Mouse (Mus musculus): Measurements from ENCODE around the gene Dock1. TPM values are rescaled to one million over a fixed set of nuclear protein-coding genes. Genes with fewer than 3 reads are reported as not detected.
A peak's percentile ranks its signal among the peaks of the same experiment; 100 is the strongest.

Gene Dock1
- polyA plus RNA-seq, 1 experiment from 2014 or later = 14.0 TPM

DNA sequence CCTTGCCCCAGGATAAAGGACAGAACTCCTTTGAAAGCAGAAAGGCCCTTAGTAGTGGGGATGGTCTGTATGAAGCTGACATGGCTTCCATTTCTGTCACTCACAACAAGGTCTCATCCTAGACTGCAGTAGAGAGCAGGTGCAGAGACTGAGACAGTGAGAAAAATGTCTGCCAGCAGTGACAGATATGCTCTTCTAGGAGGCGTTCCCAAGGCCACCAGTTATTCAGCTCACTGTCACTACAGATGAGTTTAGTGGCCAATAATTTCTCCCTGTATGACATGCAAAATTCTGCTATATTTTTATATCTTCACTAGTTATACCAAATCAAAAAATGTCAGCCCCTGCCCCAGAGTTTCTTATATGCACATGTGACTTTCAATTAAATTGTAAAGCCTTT lies 368.5 kb downstream of the Dock1 start:
- no peak overlapping the region for H3K9ac ChIP-seq (replicated peaks; ENCODE audit: low read depth)
- no peak overlapping the region for H3K4me2 ChIP-seq (replicated peaks; ENCODE audit: low read depth, low read length)
- no peak for DNase-seq (ENCODE audit: low spot score)
- H3K4me3 ChIP-seq (ENCODE audit: low read depth, low read length) = no peak overlapping the region
- TF ChIP-seq CTCF (IDR thresholded peaks at IDR 0.05) (no peak), EP300 (IDR thresholded peaks at IDR 0.05) (no peak)
- no peak for ATAC-seq
- no peaks in the 10 kb centered on the region for H3K9me3 ChIP-seq (ENCODE audit: low read length)
- H3K27me3 ChIP-seq (replicated peaks; ENCODE audit: insufficient read depth, low read length) = no peaks in the 10 kb centered on the region
- H3K27ac ChIP-seq (ENCODE audit: low read length) = no peak overlapping the region
- WGBS = 96% methylated on average over 1 of the region's 1 CpGs
- H3K36me3 ChIP-seq (ENCODE audit: insufficient read depth, low read length) = no peaks in the 10 kb centered on the region
- no peaks in the 10 kb centered on the region for H3K4me1 ChIP-seq (ENCODE audit: insufficient read depth, low read depth, low read length)

- DNase-seq (ENCODE audit: low spot score) = no peak
- Histone ChIP-seq H3K4me2 (replicated peaks; ENCODE audit: low read depth, low read length) (no peak overlapping the region), H3K27ac (ENCODE audit: low read length) (no peak overlapping the region)
These were observed 373.7 kb downstream of the Dock1 start for GRCm38 (mm10) chr7:135043931-135044765.

DNA sequence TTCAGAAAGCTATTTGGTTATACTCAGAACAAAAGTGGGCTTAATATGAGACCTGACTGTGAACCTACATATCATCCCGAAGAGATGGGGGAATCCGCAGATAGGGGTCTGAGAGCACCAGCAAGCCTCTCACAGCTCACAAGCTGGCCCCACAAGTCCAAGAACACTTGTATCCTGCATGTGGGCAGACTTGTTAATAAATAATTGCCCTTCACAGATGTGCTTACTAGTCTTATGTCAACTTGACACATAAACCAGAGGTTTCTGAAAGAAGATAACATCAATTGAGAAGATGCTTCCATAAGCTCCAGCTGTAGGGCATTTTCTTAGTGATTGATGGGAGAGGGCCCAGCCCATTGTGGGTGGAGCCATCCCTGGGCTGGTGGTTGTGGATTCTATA lies 379.0 kb downstream of the Dock1 start:
- Histone ChIP-seq H3K4me1 (ENCODE audit: insufficient read depth, low read depth, low read length) (no peaks in the 10 kb centered on the region), H3K36me3 (ENCODE audit: insufficient read depth, low read length) (no peaks in the 10 kb centered on the region), H3K9me3 (ENCODE audit: low read length) (no peaks in the 10 kb centered on the region), H3K4me2 (replicated peaks; ENCODE audit: low read depth, low read length) (no peak overlapping the region), H3K27me3 (replicated peaks; ENCODE audit: insufficient read depth, low read length) (no peaks in the 10 kb centered on the region), H3K4me3 (ENCODE audit: low read depth, low read length) (no peak overlapping the region), H3K9ac (replicated peaks; ENCODE audit: low read depth) (no peak overlapping the region), H3K27ac (ENCODE audit: low read length) (no peak overlapping the region)
- no peak for ATAC-seq
- WGBS = 95% methylated on average over 2 of the region's 2 CpGs
- no peak for DNase-seq (ENCODE audit: low spot score)
- TF ChIP-seq EP300 (IDR thresholded peaks at IDR 0.05) (no peak), CTCF (IDR thresholded peaks at IDR 0.05) (no peak)

More at GRCm38 (mm10) chr7:135043931-135044765, 373.7 kb downstream of the Dock1 start:
- H3K9ac ChIP-seq (replicated peaks; ENCODE audit: low read depth) = no peak overlapping the region
- H3K36me3 ChIP-seq (ENCODE audit: insufficient read depth, low read length) = no peaks in the 10 kb centered on the region
- no peak overlapping the region for H3K4me3 ChIP-seq (ENCODE audit: low read depth, low read length)
- no peak for ATAC-seq
- 88% methylated on average over 12 of the region's 12 CpGs for WGBS
- no peak for TF ChIP-seq CTCF (IDR thresholded peaks at IDR 0.05)
- no peaks in the 10 kb centered on the region for H3K9me3 ChIP-seq (ENCODE audit: low read length)
- H3K27me3 ChIP-seq (replicated peaks; ENCODE audit: insufficient read depth, low read length) = no peaks in the 10 kb centered on the region
- no peaks in the 10 kb centered on the region for H3K4me1 ChIP-seq (ENCODE audit: insufficient read depth, low read depth, low read length)

GRCm38 (mm10) chr7:135053186-135053715 lies 382.8 kb downstream of the Dock1 start:
- 79% methylated on average over 8 of the region's 8 CpGs for WGBS
- TF ChIP-seq EP300 (IDR thresholded peaks at IDR 0.05) (no peak), CTCF (IDR thresholded peaks at IDR 0.05) (no peak)
- H3K4me1 ChIP-seq (ENCODE audit: insufficient read depth, low read depth, low read length) = no peaks in the 10 kb centered on the region
- DNase-seq (ENCODE audit: low spot score) (no peak), ATAC-seq (no peak)
- no peak overlapping the region for H3K27ac ChIP-seq (ENCODE audit: low read length)
- H3K4me3 ChIP-seq (ENCODE audit: low read depth, low read length) = no peak overlapping the region
- H3K36me3 ChIP-seq (ENCODE audit: insufficient read depth, low read length) = no peaks in the 10 kb centered on the region
- H3K9ac ChIP-seq (replicated peaks; ENCODE audit: low read depth) = no peak overlapping the region
- H3K4me2 ChIP-seq (replicated peaks; ENCODE audit: low read depth, low read length) = no peak overlapping the region
- H3K9me3 ChIP-seq (ENCODE audit: low read length) = 0 out of 2 replicates have a peak, but pooled peaks cover 5% of the 10 kb centered on the region
- no peaks in the 10 kb centered on the region for H3K27me3 ChIP-seq (replicated peaks; ENCODE audit: insufficient read depth, low read length)

DNA sequence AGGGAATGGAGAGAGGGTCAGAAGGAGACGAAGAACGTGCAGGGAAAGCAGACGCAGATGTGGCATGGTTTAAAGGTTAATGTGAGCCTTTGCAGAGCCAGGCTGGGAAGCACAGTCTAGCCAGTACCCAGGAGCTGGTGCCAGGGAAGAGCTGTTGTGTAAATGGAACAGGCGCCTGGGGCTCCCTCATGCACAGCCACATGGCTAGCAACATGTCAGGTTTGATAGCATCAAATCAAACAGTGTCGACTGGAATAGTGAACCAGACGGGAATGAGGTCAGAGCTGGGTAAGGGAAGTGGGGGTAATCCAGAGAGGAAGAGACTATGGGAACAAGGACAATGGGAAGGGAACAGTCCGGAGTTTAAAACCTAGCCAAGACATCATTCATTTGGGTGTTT lies 384.2 kb downstream of the Dock1 start:
- Histone ChIP-seq H3K4me3 (ENCODE audit: low read depth, low read length) (no peak overlapping the region), H3K27ac (ENCODE audit: low read length) (no peak overlapping the region), H3K9me3 (ENCODE audit: low read length) (0 out of 2 replicates have a peak, but pooled peaks cover 5% of the 10 kb centered on the region), H3K36me3 (ENCODE audit: insufficient read depth, low read length) (no peaks in the 10 kb centered on the region), H3K9ac (replicated peaks; ENCODE audit: low read depth) (no peak overlapping the region), H3K4me1 (ENCODE audit: insufficient read depth, low read depth, low read length) (no peaks in the 10 kb centered on the region), H3K27me3 (replicated peaks; ENCODE audit: insufficient read depth, low read length) (no peaks in the 10 kb centered on the region), H3K4me2 (replicated peaks; ENCODE audit: low read depth, low read length) (no peak overlapping the region)
- TF ChIP-seq EP300 (IDR thresholded peaks at IDR 0.05) = peak; percentile 71; the same call in 1 of the 2 replicates
- TF ChIP-seq CTCF (IDR thresholded peaks at IDR 0.05) = no peak
- ATAC-seq (peak; percentile 75), DNase-seq (ENCODE audit: low spot score) (peak; percentile 22)
- WGBS = 66% methylated on average over 7 of the region's 7 CpGs

DNA sequence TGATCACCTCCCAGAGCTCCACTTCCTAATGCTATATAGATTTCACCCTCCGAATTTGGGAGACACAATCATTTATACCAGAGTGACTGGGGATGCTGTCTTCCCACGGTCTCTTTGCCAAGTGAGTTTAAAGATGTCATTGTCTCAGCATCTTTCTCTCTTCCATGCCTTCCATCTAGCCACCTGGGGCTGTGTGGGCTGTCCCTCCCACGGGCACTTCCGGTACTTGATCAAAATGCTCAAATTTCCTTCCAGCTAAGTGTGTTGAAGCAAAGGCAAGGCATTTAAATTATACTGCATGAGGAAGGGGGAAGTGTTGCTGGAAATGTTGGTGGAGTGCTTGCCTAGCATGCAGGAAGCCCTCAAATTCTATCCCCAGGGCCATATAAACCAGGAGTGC lies 388.6 kb downstream of the Dock1 start:
- H3K4me3 ChIP-seq (ENCODE audit: low read depth, low read length) = no peak overlapping the region
- H3K36me3 ChIP-seq (ENCODE audit: insufficient read depth, low read length) = no peaks in the 10 kb centered on the region
- ATAC-seq (no peak), DNase-seq (ENCODE audit: low spot score) (no peak)
- no peaks in the 10 kb centered on the region for H3K4me1 ChIP-seq (ENCODE audit: insufficient read depth, low read depth, low read length)
- no peak overlapping the region for H3K27ac ChIP-seq (ENCODE audit: low read length)
- H3K27me3 ChIP-seq (replicated peaks; ENCODE audit: insufficient read depth, low read length) = no peaks in the 10 kb centered on the region
- 0 out of 2 replicates have a peak, but pooled peaks cover 5% of the 10 kb centered on the region for H3K9me3 ChIP-seq (ENCODE audit: low read length)
- H3K9ac ChIP-seq (replicated peaks; ENCODE audit: low read depth) = no peak overlapping the region
- 80% methylated on average over 4 of the region's 4 CpGs for WGBS
- TF ChIP-seq EP300 (IDR thresholded peaks at IDR 0.05) (no peak), CTCF (IDR thresholded peaks at IDR 0.05) (no peak)
- H3K4me2 ChIP-seq (replicated peaks; ENCODE audit: low read depth, low read length) = no peak overlapping the region

Measured in lung, postnatal 0 days (tissue).